Mouse (Mus musculus) kidney, embryonic 15.5 days (tissue): ENCODE measurements around the gene Tmem183a. TPM values are rescaled to one million over a fixed set of nuclear protein-coding genes. Genes with fewer than 3 reads are reported as not detected.
A peak's percentile ranks its signal among the peaks of the same experiment; 100 is the strongest.

Source experiments
- ATAC-seq: fragments of 200-750 bp; cut with Nextera tagmentation; replicated peaks from 2 replicates; pipeline ENCODE4 v1.8.0; 2017; ENCODE audit warnings: moderate TSS enrichment; ENCODE audit not compliant: low FRiP score
- H3K27ac ChIP-seq: fragments of 300-500 bp; sonication (generic); 2 replicates; pipeline ENCODE4 v1.5.1; 2015; ENCODE audit warnings: mild to moderate bottlenecking, inconsistent platforms
- H3K27me3 ChIP-seq: fragments of 300-500 bp; sonication (generic); 2 replicates; pipeline ENCODE4 v1.6.1; 2015; ENCODE audit warnings: inconsistent platforms
- H3K36me3 ChIP-seq: fragments of 300-500 bp; sonication (generic); 2 replicates; pipeline ENCODE4 v1.6.1; 2015; ENCODE audit warnings: inconsistent platforms
- H3K4me1 ChIP-seq: fragments of 300-500 bp; sonication (generic); 2 replicates; pipeline ENCODE4 v1.6.1; 2015; ENCODE audit warnings: inconsistent platforms
- H3K4me2 ChIP-seq: fragments of 300-500 bp; sonication (generic); 2 replicates; pipeline ENCODE4 v1.6.1; 2015; ENCODE audit warnings: moderate library complexity, mild to moderate bottlenecking, inconsistent platforms
- H3K4me3 ChIP-seq: fragments of 300-500 bp; sonication (generic); replicated peaks from 2 replicates; pipeline ENCODE4 v1.5.1; 2015; ENCODE audit warnings: mild to moderate bottlenecking, inconsistent platforms
- H3K9ac ChIP-seq: fragments of 300-500 bp; sonication (generic); 2 replicates; pipeline ENCODE4 v1.6.1; 2015; ENCODE audit warnings: mild to moderate bottlenecking, inconsistent platforms
- H3K9me3 ChIP-seq: fragments of 300-500 bp; sonication (generic); replicated peaks from 2 replicates; pipeline ENCODE4 v1.6.1; 2016; ENCODE audit warnings: inconsistent platforms
- WGBS: fragments of 180-500 bp; shearing (Covaris S2); methylation state at CpG from one replicate; pipeline ENCODE4 v1.1.7; 2015; ENCODE audit warnings: mixed read lengths; 5-methylcytosine and 5-hydroxymethylcytosine counted together
- polyA plus RNA-seq: library from polyadenylated mRNA; unstranded; fragments of >200 nt; fragmentation: Nextera tagmentation; extraction: Ambion mirVana; gene quantifications from 2 replicates; pipeline ENCODE4 v1.2.1, GENCODE M21; 2015

Gene Tmem183a
- polyA plus RNA-seq, 1 experiment from 2014 or later, result 79.0 TPM

DNA sequence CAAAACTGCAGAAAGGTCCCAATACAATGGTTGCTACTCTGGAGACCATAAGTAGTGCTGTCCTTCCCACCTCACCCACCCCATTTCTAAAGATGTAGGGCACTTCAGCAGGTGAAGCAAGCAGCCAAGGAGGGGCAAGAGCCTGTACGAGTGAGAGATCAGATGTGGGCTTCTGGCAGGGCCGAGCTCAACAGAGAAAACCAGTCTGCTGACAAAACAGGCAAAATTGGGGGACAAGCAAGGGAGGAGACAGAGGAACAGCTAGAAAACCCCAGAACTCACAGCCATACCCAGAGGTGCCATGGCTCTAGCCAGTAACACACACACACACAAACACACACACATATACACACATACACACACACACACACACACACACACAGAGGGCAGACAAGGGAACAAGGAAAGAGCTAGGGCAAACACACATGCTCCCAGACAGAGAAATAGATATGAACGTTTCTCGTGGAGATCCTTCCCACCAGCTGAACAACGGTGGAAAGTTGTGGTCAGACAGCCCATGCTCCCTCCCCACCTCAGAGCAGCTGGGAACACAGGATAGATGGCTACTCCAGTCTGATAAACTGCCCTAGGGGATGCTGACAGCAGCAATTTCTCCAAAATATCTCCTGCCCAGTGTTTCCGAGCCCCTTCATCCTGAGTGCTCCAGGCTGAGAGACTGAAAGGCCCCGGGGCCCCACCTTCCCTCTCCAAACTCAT lies 27.5 kb downstream of the Tmem183a start:
- no peak for ATAC-seq
- Histone ChIP-seq H3K4me1 (peaks cover 11% of the 10 kb centered on the region), H3K9me3 (no peaks in the 10 kb centered on the region), H3K27me3 (no peaks in the 10 kb centered on the region), H3K4me3 (no peak overlapping the region), H3K9ac (no peak overlapping the region), H3K27ac (no peak overlapping the region), H3K4me2 (no peak overlapping the region), H3K36me3 (no peaks in the 10 kb centered on the region)
- 59% methylated on average over 7 of the region's 7 CpGs for WGBS

DNA sequence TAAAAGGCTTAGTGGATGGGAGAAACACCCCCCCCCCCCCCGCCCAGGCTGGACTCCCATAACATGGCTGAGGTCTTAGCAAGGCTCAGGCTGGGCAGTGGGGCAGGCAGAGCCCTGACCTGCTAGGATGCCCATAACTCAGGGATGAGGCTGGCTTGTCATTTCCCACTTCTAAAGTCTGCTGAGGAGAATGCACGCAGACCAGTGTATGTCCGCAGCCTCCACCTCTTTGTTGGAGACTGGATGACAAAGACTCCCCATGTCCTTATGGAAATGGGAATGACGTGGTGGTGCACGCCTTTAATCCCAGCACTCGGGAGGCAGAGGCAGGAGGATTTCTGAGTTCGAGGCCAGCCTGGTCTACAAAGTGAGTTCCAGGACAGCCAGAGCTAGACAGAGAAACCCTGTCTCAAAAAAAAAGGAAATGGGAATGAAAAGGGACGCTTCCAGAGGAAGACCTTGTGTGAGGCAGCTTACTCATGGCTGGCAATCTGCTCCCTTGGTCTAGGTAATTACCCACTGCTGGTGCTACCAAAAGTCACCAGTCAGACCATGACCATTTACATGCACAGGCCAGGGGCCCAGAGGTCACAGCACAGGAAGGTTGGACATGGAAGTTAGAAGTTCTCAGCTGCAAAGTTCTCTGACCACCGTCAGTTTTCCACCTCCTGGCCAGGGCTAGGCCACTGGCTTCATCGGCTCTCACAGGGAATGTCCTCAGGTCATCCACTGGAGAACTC lies 28.2 kb downstream of the Tmem183a start:
- Histone ChIP-seq H3K27ac (no peak overlapping the region), H3K36me3 (no peaks in the 10 kb centered on the region), H3K9ac (no peak overlapping the region), H3K27me3 (no peaks in the 10 kb centered on the region), H3K9me3 (no peaks in the 10 kb centered on the region), H3K4me2 (no peak overlapping the region), H3K4me3 (no peak overlapping the region), H3K4me1 (peaks cover 11% of the 10 kb centered on the region)
- ATAC-seq, result no peak
- WGBS, result 84% methylated on average over 10 of the region's 10 CpGs

DNA sequence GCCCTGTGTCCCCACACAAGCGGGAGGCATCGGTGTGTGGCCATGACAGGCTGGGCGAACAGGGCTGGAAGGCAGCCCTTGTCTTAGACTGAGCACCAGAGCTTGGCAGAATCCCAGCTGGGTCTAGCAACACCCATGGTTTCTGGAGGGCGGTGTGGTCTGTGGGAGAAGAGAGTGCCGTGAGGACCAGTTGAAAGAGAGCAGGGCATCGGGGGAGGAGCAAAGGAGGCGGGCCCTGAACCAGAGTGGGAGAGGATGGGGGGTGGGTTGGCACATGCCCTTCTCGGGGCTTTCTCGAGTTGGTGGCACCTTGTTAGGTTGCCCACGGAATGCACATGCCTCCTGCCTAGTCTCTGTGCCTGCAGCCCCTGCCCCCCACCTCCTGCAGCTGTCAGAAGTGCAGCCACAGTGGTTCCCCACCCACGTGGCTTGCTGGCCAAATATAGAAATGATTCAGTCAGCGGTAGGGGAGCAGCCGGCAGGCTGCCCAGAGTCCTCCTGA lies 29.0 kb downstream of the Tmem183a start, which contains the start of gene Ppfia4:
Gene Ppfia4, minus strand, starts transcription at position 159 of the 502 bp plus-strand sequence.
- no peak within 1 kb of the TSS for H3K4me3 ChIP-seq
- peaks cover 11% of the 10 kb centered on the region for H3K4me1 ChIP-seq
- H3K9me3 ChIP-seq, result no peaks in the 10 kb centered on the region
- no peak within 1 kb of the TSS for H3K4me2 ChIP-seq
- H3K9ac ChIP-seq, result no peak within 1 kb of the TSS
- H3K27ac ChIP-seq, result no peak within 1 kb of the TSS
- no peaks in the 10 kb centered on the region for H3K27me3 ChIP-seq
- no peaks in the 10 kb centered on the region for H3K36me3 ChIP-seq
- peak; percentile 74 for ATAC-seq
- 58% methylated on average over 13 of the region's 13 CpGs for WGBS

DNA sequence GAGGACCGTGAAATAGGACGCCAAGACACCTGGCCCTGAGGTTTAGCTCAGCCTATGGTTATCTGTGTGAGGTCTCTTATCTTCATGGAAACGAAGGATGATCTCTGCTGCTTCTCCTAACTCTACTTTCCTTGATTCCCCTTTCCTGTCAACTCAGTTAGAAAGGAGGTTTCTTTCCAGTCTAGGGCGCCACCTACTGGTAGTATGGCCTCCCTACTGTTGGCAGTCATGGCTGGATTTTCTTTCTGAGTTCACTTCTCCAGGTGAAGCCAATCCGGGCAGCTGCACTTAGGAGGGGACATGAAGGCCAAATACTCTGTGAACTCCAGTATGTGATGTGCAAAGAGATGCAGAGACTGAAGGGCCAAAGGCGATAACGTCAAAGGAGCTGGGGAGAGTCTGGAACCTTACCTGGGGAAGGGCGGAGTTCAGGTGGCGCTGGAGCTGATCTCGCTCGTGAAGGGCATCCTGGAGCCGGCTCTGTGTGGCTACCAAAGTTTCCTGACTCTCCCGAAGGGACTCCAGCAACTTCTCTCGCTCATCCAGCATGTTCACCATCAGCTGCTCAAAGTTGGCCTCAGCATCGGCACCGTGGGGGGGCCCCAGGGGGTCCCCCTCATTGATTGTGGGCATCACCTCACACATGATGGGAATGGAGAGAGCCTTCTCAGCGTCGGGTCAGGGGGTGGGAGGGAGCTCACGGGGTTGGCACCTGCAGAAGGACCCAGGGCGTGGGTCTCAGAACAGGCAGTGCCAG lies 29.7 kb downstream of the Tmem183a start:
- Histone ChIP-seq H3K36me3 (no peaks in the 10 kb centered on the region), H3K4me1 (peaks cover 11% of the 10 kb centered on the region), H3K9me3 (no peaks in the 10 kb centered on the region), H3K27ac (no peak overlapping the region), H3K4me3 (no peak overlapping the region), H3K4me2 (no peak overlapping the region), H3K9ac (no peak overlapping the region), H3K27me3 (no peaks in the 10 kb centered on the region)
- 62% methylated on average over 20 of the region's 20 CpGs for WGBS
- ATAC-seq, result no peak

DNA sequence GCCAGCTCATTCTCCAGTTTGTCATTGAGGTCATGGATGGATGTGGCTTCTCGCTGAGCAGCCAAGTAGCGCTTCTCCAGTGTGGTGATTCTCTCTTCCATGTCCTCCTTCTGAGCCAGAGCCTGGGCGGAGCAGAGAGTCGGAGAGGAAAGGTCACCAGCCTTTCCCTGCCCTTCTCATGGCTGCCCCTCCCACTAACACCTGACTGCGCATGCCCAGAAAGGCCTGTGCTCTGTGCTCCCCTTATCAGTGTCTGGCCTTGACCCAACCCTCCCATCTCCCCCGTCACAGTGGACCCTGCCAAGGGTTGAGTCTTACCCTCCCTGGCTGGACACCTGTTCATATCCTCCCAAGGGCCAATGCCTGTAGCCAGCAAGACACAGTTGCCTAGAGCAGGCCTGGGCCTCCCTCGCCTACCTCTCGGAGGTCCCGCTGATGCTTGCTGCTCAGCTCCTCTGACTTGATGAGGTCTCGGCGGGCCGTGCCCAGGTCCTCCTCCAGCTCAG lies 34.9 kb downstream of the Tmem183a start:
- no peak overlapping the region for H3K27ac ChIP-seq
- no peaks in the 10 kb centered on the region for H3K4me1 ChIP-seq
- H3K9me3 ChIP-seq, result no peaks in the 10 kb centered on the region
- ATAC-seq, result no peak
- no peak overlapping the region for H3K4me2 ChIP-seq
- H3K27me3 ChIP-seq, result no peaks in the 10 kb centered on the region
- H3K36me3 ChIP-seq, result no peaks in the 10 kb centered on the region
- no peak overlapping the region for H3K9ac ChIP-seq
- WGBS, result 87% methylated on average over 12 of the region's 12 CpGs
- no peak overlapping the region for H3K4me3 ChIP-seq

DNA sequence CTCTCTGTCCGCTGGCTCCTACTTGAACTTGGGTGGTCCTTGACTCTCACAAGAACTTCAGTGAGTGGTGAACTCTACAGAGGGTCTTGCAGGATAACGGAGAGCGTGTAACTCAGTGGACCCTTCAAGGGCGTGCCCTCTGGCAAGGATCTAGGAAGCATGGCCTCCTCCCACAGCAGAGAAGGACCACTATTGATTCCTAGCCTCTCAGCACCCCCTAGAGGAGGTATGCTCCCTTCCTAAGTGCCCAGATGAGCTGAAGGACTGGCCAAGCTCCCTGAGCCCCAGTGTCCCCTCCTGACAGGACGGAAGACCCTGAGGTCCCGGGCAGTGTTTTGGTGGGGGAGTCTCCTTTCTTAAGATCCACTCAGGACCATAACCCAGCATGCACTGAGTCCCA lies 39.2 kb downstream of the Tmem183a start:
- H3K27ac ChIP-seq, result no peak overlapping the region
- ATAC-seq, result no peak
- no peak overlapping the region for H3K4me2 ChIP-seq
- H3K4me1 ChIP-seq, result peaks cover 12% of the 10 kb centered on the region
- no peaks in the 10 kb centered on the region for H3K36me3 ChIP-seq
- no peak overlapping the region for H3K9ac ChIP-seq
- H3K27me3 ChIP-seq, result no peaks in the 10 kb centered on the region
- H3K9me3 ChIP-seq, result no peaks in the 10 kb centered on the region
- H3K4me3 ChIP-seq, result no peak overlapping the region
- 69% methylated on average over 6 of the region's 6 CpGs for WGBS

DNA sequence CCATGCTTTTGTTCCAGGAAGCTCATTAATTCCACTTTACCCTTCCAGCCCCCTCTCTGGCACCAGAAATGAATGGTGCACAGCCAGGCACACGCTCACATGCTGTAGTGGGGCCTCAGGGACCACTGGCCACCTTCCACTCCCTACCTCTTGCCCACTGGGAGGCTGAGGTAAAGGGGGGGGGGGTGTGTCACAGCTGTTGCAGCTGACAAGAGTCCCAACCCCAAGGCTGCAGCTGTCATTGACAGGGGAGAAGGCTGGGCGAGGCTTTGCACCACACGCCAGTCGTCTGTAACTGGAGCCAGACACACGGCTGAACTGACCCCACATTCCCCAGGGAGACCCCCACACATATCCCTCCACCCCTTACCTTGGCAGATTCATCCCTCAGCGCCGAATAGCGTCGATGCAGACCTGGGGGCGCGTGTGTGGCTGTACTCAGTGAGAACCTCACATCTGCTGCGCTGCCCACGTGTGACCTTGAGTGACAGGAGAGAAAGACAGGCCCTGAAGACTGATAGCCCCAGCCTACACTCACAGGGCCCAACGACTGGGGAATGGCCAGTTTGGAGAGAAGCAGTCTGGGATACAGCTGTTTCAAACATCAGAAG lies 41.0 kb downstream of the Tmem183a start:
- Histone ChIP-seq H3K4me2 (no peak overlapping the region), H3K27ac (no peak overlapping the region), H3K4me3 (no peak overlapping the region), H3K9ac (no peak overlapping the region), H3K27me3 (no peaks in the 10 kb centered on the region), H3K36me3 (no peaks in the 10 kb centered on the region), H3K9me3 (no peaks in the 10 kb centered on the region), H3K4me1 (peaks cover 12% of the 10 kb centered on the region)
- WGBS, result 24% methylated on average over 14 of the region's 14 CpGs
- ATAC-seq, result peak; percentile 29; the same call in 1 of the 2 replicates

DNA sequence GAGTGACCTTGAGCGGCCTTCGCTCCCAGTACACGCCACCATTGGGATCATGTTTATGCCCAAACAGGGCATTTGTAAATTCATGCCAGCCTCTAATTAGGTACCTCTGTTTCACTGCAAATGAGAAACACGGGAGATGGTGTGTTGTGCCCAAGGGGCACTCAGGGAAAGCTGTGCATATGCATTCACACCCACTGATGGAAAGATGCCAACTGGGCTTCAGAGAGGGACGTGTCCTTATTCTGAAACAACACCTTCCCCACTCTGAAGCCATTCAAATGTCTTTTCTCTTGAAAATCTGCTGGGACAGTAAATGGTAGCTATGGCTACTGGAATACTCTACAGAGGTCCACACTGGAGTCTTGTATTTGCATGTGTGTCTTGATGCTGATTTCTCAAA lies 43.5 kb downstream of the Tmem183a start:
- Histone ChIP-seq H3K4me1 (peaks cover 12% of the 10 kb centered on the region), H3K27ac (no peak overlapping the region), H3K9me3 (no peaks in the 10 kb centered on the region), H3K9ac (no peak overlapping the region), H3K4me2 (no peak overlapping the region), H3K4me3 (no peak overlapping the region), H3K36me3 (no peaks in the 10 kb centered on the region), H3K27me3 (no peaks in the 10 kb centered on the region)
- WGBS, result 87% methylated on average over 5 of the region's 5 CpGs
- ATAC-seq, result no peak

DNA sequence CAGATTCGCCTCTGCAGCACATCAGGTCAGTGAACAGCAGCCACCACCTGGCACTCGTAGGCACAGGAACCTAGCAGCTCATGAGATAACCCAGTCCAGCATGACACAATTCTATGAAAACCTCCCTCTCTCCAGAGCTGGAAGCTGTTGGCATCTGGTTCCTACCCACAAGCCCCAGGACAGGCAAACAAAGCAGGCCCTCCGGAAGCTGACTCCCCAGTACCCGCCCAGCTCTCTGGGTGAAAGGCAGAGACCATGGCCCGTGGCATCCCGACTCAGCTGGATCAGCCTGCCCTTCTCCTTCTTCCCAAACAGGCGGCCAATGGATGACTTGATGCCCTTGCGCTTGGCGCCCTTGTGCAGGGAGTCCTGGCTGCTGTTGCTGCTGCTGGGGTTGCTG lies 45.4 kb downstream of the Tmem183a start:
- Histone ChIP-seq H3K4me2 (no peak overlapping the region), H3K27me3 (no peaks in the 10 kb centered on the region), H3K4me3 (no peak overlapping the region), H3K27ac (no peak overlapping the region), H3K4me1 (peaks cover 11% of the 10 kb centered on the region), H3K9ac (no peak overlapping the region), H3K9me3 (no peaks in the 10 kb centered on the region), H3K36me3 (no peaks in the 10 kb centered on the region)
- ATAC-seq, result no peak
- WGBS, result 85% methylated on average over 9 of the region's 9 CpGs

DNA sequence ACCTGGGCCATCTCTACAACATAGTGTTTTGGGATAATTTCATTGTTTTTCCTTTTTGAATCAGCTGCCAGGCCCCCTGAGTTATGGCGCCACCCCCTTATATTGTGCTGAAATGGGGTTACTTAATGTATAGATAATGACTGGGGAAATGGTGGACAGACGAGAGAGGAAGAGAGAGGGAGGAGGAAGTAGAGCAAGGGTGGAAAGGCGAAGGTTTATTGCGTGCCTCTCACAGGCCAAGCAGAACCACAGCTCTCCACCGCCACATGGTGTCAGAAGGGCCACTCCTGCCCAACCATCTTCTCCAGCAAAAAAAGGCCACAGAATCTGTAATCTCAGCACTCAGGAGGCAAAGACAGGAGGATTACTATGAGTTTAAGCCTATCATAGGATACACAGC lies 46.6 kb downstream of the Tmem183a start:
- ATAC-seq, result no peak
- H3K36me3 ChIP-seq, result no peaks in the 10 kb centered on the region
- no peak overlapping the region for H3K27ac ChIP-seq
- no peak overlapping the region for H3K9ac ChIP-seq
- no peaks in the 10 kb centered on the region for H3K4me1 ChIP-seq
- H3K9me3 ChIP-seq, result no peaks in the 10 kb centered on the region
- WGBS, result 75% methylated on average over 5 of the region's 5 CpGs
- H3K4me2 ChIP-seq, result no peak overlapping the region
- H3K27me3 ChIP-seq, result no peaks in the 10 kb centered on the region
- H3K4me3 ChIP-seq, result no peak overlapping the region

DNA sequence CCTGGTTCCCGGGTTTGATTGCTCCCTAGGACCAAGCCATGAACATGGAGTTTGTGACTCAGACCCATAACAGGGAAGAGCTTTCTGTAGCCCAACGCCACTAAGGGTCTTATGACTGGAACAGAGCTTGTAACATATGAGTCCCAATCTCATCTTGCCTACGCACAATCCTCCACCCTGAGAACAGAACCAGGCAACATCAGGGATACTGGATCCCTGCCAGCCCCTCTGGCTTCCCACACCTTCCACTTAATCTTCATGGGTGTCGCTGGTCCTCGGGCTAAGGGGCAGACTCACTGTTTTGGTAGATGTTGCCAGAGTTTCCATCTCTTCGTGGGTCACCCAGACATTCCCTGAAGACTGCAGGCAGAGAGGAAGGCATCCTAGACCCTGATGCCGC lies 50.0 kb downstream of the Tmem183a start:
- no peak overlapping the region for H3K4me2 ChIP-seq
- H3K4me1 ChIP-seq, result no peaks in the 10 kb centered on the region
- no peak for ATAC-seq
- no peak overlapping the region for H3K4me3 ChIP-seq
- WGBS, result 92% methylated on average over 7 of the region's 7 CpGs
- H3K27ac ChIP-seq, result no peak overlapping the region
- no peaks in the 10 kb centered on the region for H3K36me3 ChIP-seq
- H3K9me3 ChIP-seq, result no peaks in the 10 kb centered on the region
- no peak overlapping the region for H3K9ac ChIP-seq
- no peaks in the 10 kb centered on the region for H3K27me3 ChIP-seq
